Mouse (Mus musculus) ES-Bruce4 (cell line): Measurements from ENCODE around the gene Cdh6.

Source experiments
- EP300 ChIP-seq: IDR thresholded peaks from 2 replicates; pipeline ENCODE4 v1.6.1; 2011; ENCODE audit warnings: low read depth, low read length; ENCODE audit not compliant: insufficient read depth
- POLR2A ChIP-seq: IDR thresholded peaks from one replicate; pipeline ENCODE4 v1.8.1; 2011; ENCODE audit warnings: low read length; ENCODE audit not compliant: insufficient read depth

DNA sequence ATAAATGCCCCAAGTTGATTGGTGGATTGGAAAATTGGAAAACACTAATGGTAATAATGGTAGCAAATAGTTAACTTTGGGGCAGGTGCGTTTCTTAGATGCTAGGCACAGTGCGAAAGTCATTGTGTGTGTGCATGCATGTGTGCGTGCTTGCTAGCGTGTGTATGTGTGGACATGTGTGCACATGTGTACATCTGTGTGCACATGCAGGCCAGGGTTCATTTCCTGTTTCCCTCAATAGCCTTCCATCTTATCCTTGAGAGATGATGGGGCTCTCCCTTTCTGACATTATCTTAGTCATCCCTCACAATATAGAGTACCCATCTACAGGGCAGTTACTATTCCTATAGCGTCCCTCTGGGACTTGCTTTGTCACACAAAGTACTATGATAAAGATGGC lies 17.7 kb downstream of the Cdh6 start:
- TF ChIP-seq POLR2A = no peak
- no peak for TF ChIP-seq EP300
